In genomic region chr8:87494862-87495261, GRCm38 (mm10) we compare ENCODE assay signal across 18 mouse cellular contexts. TPM values are rescaled to one million over a fixed set of nuclear protein-coding genes. Genes with fewer than 3 reads are reported as not detected.
A peak's percentile ranks its signal among the peaks of the same experiment; 100 is the strongest.
DNase-seq lines count a peak whose midpoint lies in the region; ATAC-seq and TF ChIP-seq lines count a peak whose summit lies in the region.
"Had no signal": no experiment of that assay in that cellular context is flagged by ENCODE, and none has a peak within 500 bp of the region (broad histone marks: within the 10 kb centered on the region; RNA-seq: fewer than 3 reads in every experiment).

No protein-coding gene starts in this region.

- H3K27ac ChIP-seq in forebrain, postnatal 0 days (ENCODE audit: low read depth, low read length), result no peak overlapping the region
- no peak overlapping the region for H3K27ac ChIP-seq in forebrain, embryonic 14.5 days (ENCODE audit: low read depth, low read length)
- H3K27ac ChIP-seq in testis, adult 2 months (ENCODE audit: control insufficient read depth, insufficient read depth, low read depth, low read length), result no peak overlapping the region
- H3K27ac ChIP-seq in limb, embryonic 10.5 days, result no peak overlapping the region
- H3K27ac ChIP-seq: forebrain, embryonic 12.5 days; hindbrain, embryonic 13.5 days; limb, embryonic 12.5 days; macrophage; midbrain, embryonic 12.5 days had no signal

- no peak overlapping the region for H3K9ac ChIP-seq in forebrain, postnatal 0 days
- H3K9ac ChIP-seq in forebrain, embryonic 14.5 days (ENCODE audit: low read length), result no peak overlapping the region
- H3K9ac ChIP-seq: forebrain, embryonic 12.5 days; hindbrain, embryonic 13.5 days; limb, embryonic 12.5 days; midbrain, embryonic 12.5 days had no signal

- no peaks in the 10 kb centered on the region for H3K36me3 ChIP-seq in forebrain, postnatal 0 days (ENCODE audit: insufficient read depth)
- H3K36me3 ChIP-seq in forebrain, embryonic 14.5 days (ENCODE audit: control insufficient read depth, insufficient read depth, low read length), result no peaks in the 10 kb centered on the region
- H3K36me3 ChIP-seq in testis, adult 2 months (ENCODE audit: control insufficient read depth, insufficient read depth, low read length), result no peaks in the 10 kb centered on the region
- H3K36me3 ChIP-seq in limb, embryonic 10.5 days, result no peaks in the 10 kb centered on the region
- H3K36me3 ChIP-seq: forebrain, embryonic 12.5 days; hindbrain, embryonic 13.5 days; limb, embryonic 12.5 days; midbrain, embryonic 12.5 days had no signal

- no peaks in the 10 kb centered on the region for H3K4me1 ChIP-seq in forebrain, postnatal 0 days (ENCODE audit: insufficient read depth)
- H3K4me1 ChIP-seq in forebrain, embryonic 14.5 days (ENCODE audit: control insufficient read depth, insufficient read depth, low read length), result no peaks in the 10 kb centered on the region
- H3K4me1 ChIP-seq in testis, adult 2 months (ENCODE audit: control insufficient read depth, insufficient read depth, low read length), result no peaks in the 10 kb centered on the region
- H3K4me1 ChIP-seq in limb, embryonic 10.5 days, result peaks cover 33% of the 10 kb centered on the region
- H3K4me1 ChIP-seq: hindbrain, embryonic 13.5 days; midbrain, embryonic 12.5 days had no signal

- WGBS in forebrain, postnatal 0 days, result 86% methylated on average over 9 of the region's 9 CpGs
- WGBS in forebrain, embryonic 14.5 days, result 87% methylated on average over 9 of the region's 9 CpGs
- WGBS in limb, embryonic 10.5 days, result 80% methylated on average over 9 of the region's 9 CpGs

- TF ChIP-seq POLR2A in testis, adult 2 months (IDR thresholded peaks at IDR 0.05; ENCODE audit: control insufficient read depth, low read depth, low read length), result no peak

- no peak for ATAC-seq in forebrain, postnatal 0 days
- no peak for ATAC-seq in forebrain, embryonic 14.5 days
- ATAC-seq: intestine, embryonic 16.5 days had no signal

- no peak overlapping the region for H3K4me2 ChIP-seq in forebrain, postnatal 0 days (ENCODE audit: low read depth)
- no peak overlapping the region for H3K4me2 ChIP-seq in forebrain, embryonic 14.5 days (ENCODE audit: low read length)
- H3K4me2 ChIP-seq: forebrain, embryonic 12.5 days; hindbrain, embryonic 13.5 days; limb, embryonic 12.5 days; midbrain, embryonic 12.5 days had no signal

- H3K4me3 ChIP-seq in forebrain, postnatal 0 days (ENCODE audit: low read depth, low read length), result no peak overlapping the region
- no peak overlapping the region for H3K4me3 ChIP-seq in forebrain, embryonic 14.5 days (ENCODE audit: low read depth, low read length)
- H3K4me3 ChIP-seq in testis, adult 2 months (ENCODE audit: control insufficient read depth, low read depth, low read length), result no peak overlapping the region
- H3K4me3 ChIP-seq in limb, embryonic 10.5 days, result no peak overlapping the region
- H3K4me3 ChIP-seq: forebrain, embryonic 12.5 days; hindbrain, embryonic 13.5 days; limb, embryonic 12.5 days; midbrain, embryonic 12.5 days had no signal

- DNase-seq in forebrain, postnatal 0 days, result no peak
- no peak for DNase-seq in forebrain, embryonic 14.5 days (ENCODE audit: low spot score)
- peak; percentile 1 for DNase-seq in kidney, adult 9 months
- no peak for DNase-seq in kidney, adult 18-20 months
- DNase-seq in testis, postnatal 14 days (ENCODE audit: low spot score), result no peak
- DNase-seq in limb, embryonic 10.5 days (ENCODE audit: low spot score), result no peak
- DNase-seq: gastrocnemius, postnatal 25 days; kidney, postnatal 25 days had no signal

- H3K9me3 ChIP-seq in forebrain, postnatal 0 days (ENCODE audit: low read length), result no peaks in the 10 kb centered on the region
- H3K9me3 ChIP-seq in forebrain, embryonic 14.5 days (replicated peaks; ENCODE audit: control insufficient read depth, low read length), result no peaks in the 10 kb centered on the region
- H3K9me3 ChIP-seq in limb, embryonic 10.5 days (replicated peaks), result no peaks in the 10 kb centered on the region
- H3K9me3 ChIP-seq: forebrain, embryonic 12.5 days; hindbrain, embryonic 13.5 days; limb, embryonic 12.5 days; midbrain, embryonic 12.5 days had no signal

- H3K27me3 ChIP-seq in forebrain, postnatal 0 days (ENCODE audit: insufficient read depth, low read length), result no peaks in the 10 kb centered on the region
- no peaks in the 10 kb centered on the region for H3K27me3 ChIP-seq in forebrain, embryonic 14.5 days (replicated peaks; ENCODE audit: control insufficient read depth, insufficient read depth, low read length)
- no peaks in the 10 kb centered on the region for H3K27me3 ChIP-seq in testis, adult 2 months (ENCODE audit: control insufficient read depth, insufficient read depth, low read length)
- no peaks in the 10 kb centered on the region for H3K27me3 ChIP-seq in limb, embryonic 10.5 days (ENCODE audit: low read depth, poor library complexity, severe bottlenecking)
- H3K27me3 ChIP-seq: forebrain, embryonic 12.5 days; hindbrain, embryonic 13.5 days; limb, embryonic 12.5 days; midbrain, embryonic 12.5 days had no signal

- peak; percentile 18; the same call in 1 of the 2 replicates for TF ChIP-seq CTCF in forebrain, postnatal 0 days (IDR thresholded peaks at IDR 0.05; ENCODE audit: low read depth)
- peak; percentile 5; the same call in 1 of the 2 replicates for TF ChIP-seq CTCF in testis, adult 2 months (IDR thresholded peaks at IDR 0.05; ENCODE audit: control insufficient read depth, insufficient read depth, insufficient replicate concordance, low read depth, low read length)

RNA-seq across cellular contexts. Expression of gene Cbln1, which starts 22.5 kb away (rescaled TPM):
- 52.2 and 63.2 TPM in 2 replicates for total RNA-seq in forebrain, postnatal 0 days (2014; rRNA removed)
- 10.4 and 14.7 TPM in 2 replicates for polyA plus RNA-seq in forebrain, postnatal 0 days (2015; fragmentation: Nextera tagmentation; extraction: Ambion mirVana)
- 9.4 and 11.0 TPM in 2 replicates for polyA plus RNA-seq in forebrain, embryonic 14.5 days (2014; fragmentation: Nextera tagmentation; extraction: Ambion mirVana)
- polyA plus RNA-seq in testis, adult 2 months (2012; rRNA removed), result 3.7 and 3.8 TPM in 2 replicates
- polyA plus RNA-seq in limb, embryonic 10.5 days (2016; fragmentation: Nextera tagmentation; extraction: Ambion mirVana), result 1.8 and 2.1 TPM in 2 replicates
- total RNA-seq: MEL; neutrophil, adult 5-6 weeks had no signal
- polyA plus RNA-seq: intestine, embryonic 16.5 days; liver, embryonic 16.5 days; macrophage had no signal
